Mouse (Mus musculus) gastrocnemius, postnatal 25 days (tissue): ENCODE measurements around the gene Zfp831. TPM values are rescaled to one million over a fixed set of nuclear protein-coding genes. Genes with fewer than 3 reads are reported as not detected.

Experiments
- DNase-seq: peaks from one replicate; pipeline ENCODE4 v3.0.0; 2022
- total RNA-seq, 2 experiments: library from RNA; stranded (reverse); gene quantifications; 1 replicate in 1 of 2; 2 replicates in 1 of 2; pipeline ENCODE4 v1.2.3; 2021

Gene Zfp831
- total RNA-seq, 2 experiments from 2014 or later, result 0.03 TPM; not detected in 1

GRCm38 (mm10) chr2:174731939-174732338 lies 88.6 kb downstream of the Zfp831 start:
- no peak for DNase-seq

GRCm38 (mm10) chr2:174735270-174735669 lies 91.9 kb downstream of the Zfp831 start:
- no peak for DNase-seq

GRCm38 (mm10) chr2:174747182-174747581 lies 103.8 kb downstream of the Zfp831 start:
- no peak for DNase-seq

GRCm38 (mm10) chr2:174748381-174748780 lies 105.0 kb downstream of the Zfp831 start:
- DNase-seq, result no peak

GRCm38 (mm10) chr2:174753197-174753596 lies 109.9 kb downstream of the Zfp831 start:
- DNase-seq, result no peak

GRCm38 (mm10) chr2:174754231-174754630 lies 110.9 kb downstream of the Zfp831 start:
- no peak for DNase-seq

- DNase-seq, result no peak
These were observed 115.9 kb downstream of the Zfp831 start for GRCm38 (mm10) chr2:174759189-174759588.

Other genes with a start within 250 kb of the Zfp831 start
- 10 to 100 TPM; 19.3 to 21.8 TPM for gene Nelfcd, start 227.7 kb upstream of the Zfp831 start, total RNA-seq
- gene Ctsz, start 204.5 kb upstream of the Zfp831 start, total RNA-seq, result 10 to 100 TPM; 21.2 to 37.0 TPM
- under 1 TPM; 0.20 to 0.32 TPM for gene Tubb1, start 192.8 kb upstream of the Zfp831 start, total RNA-seq
- 1,000 to 10,000 TPM; 1,235 to 1,264 TPM for gene Atp5e, start 179.4 kb upstream of the Zfp831 start, total RNA-seq
- gene Prelid3b, start 170.5 kb upstream of the Zfp831 start, total RNA-seq, result 10 to 100 TPM; 51.4 to 52.9 TPM
- gene Edn3, start 117.1 kb downstream of the Zfp831 start, total RNA-seq, result 1 to 10 TPM in 1 of 2 experiments, under 1 TPM in 1; 1.00 to 1.6 TPM